Mouse (Mus musculus) CH12.LX (cell line): ENCODE data around the gene B3galt4.

ENCODE experiments used
- CTCF ChIP-seq, 2 experiments: IDR thresholded peaks in 1 of 2; conservative IDR thresholded peaks in 1 of 2; 2 replicates each; pipeline ENCODE4 v1.5.1; 2011 to 2012; ENCODE audit warnings: low read depth in 2 of 2, low read length in 2 of 2, improper control_type of control experiment in 1 of 2, inconsistent platforms in 1 of 2, mild to moderate bottlenecking in 1 of 2, moderate library complexity in 1 of 2
- ELF1 ChIP-seq: IDR thresholded peaks from 2 replicates; pipeline ENCODE4 v1.6.1; 2014; ENCODE audit warnings: low read depth, mild to moderate bottlenecking, inconsistent platforms, low read length, improper control_type of control experiment
- SMC3 ChIP-seq: IDR thresholded peaks from 2 replicates; pipeline ENCODE4 v1.6.1; 2011; ENCODE audit warnings: low read depth, low read length, improper control_type of control experiment

GRCm38 (mm10) chr17:33951021-33951946 is at the start of gene B3galt4:
- no peak for TF ChIP-seq CTCF (conservative IDR thresholded peaks at IDR 0.05 in 1 of 2, IDR thresholded peaks at IDR 0.05 in 1 of 2; ENCODE audit: low read depth in 2 of 2, low read length in 2 of 2)
- TF ChIP-seq SMC3: no peak
- TF ChIP-seq ELF1: peak; percentile 78
